Mouse (Mus musculus) cerebellum, postnatal 4 days (tissue): ENCODE results near the gene Nacc1.
"Not testable (repeated sequence)": the region's sequence is repeated elsewhere in the genome, so short reads cannot be mapped to it uniquely, and the experiment has no call there.

Source experiments
- DNase-seq, 2 experiments: peaks; one replicate each; pipeline ENCODE4 v3.0.0; 2022; ENCODE audit warnings: low spot score in 2 of 2, mixed read lengths in 1 of 2

Gene Nacc1

GRCm38 (mm10) chr8:84640617-84641294, 46.9 kb downstream of the Nacc1 start:
- no peak for DNase-seq

- DNase-seq: no peak
Observed at GRCm38 (mm10) chr8:84640010-84640588, 47.6 kb downstream of the Nacc1 start.

GRCm38 (mm10) chr8:84639162-84640009, 48.3 kb downstream of the Nacc1 start:
- peak; percentile 86 to 97 for DNase-seq

GRCm38 (mm10) chr8:84638555-84639161, 49.0 kb downstream of the Nacc1 start:
- peak in 1 of 2 experiments; percentile 56 for DNase-seq

GRCm38 (mm10) chr8:84637946-84638554, 49.6 kb downstream of the Nacc1 start:
- no peak for DNase-seq

- no peak for DNase-seq
Observed at GRCm38 (mm10) chr8:84636051-84636691, 51.5 kb downstream of the Nacc1 start.

- DNase-seq: no peak
Observed at GRCm38 (mm10) chr8:84635397-84636050, 52.1 kb downstream of the Nacc1 start.

- DNase-seq: peak in 1 of 2 experiments; percentile 83
Observed at GRCm38 (mm10) chr8:84634849-84635304, 52.8 kb downstream of the Nacc1 start.

- DNase-seq: no peak
Observed at GRCm38 (mm10) chr8:84633841-84634584, 53.6 kb downstream of the Nacc1 start.

- DNase-seq: no peak
Observed at GRCm38 (mm10) chr8:84631813-84632212, 55.8 kb downstream of the Nacc1 start.

GRCm38 (mm10) chr8:84630145-84630544, 57.5 kb downstream of the Nacc1 start:
- no peak for DNase-seq

- no peak for DNase-seq
Observed at GRCm38 (mm10) chr8:84629586-84629985, 58.1 kb downstream of the Nacc1 start.

- DNase-seq: not testable (repeated sequence)
Observed at GRCm38 (mm10) chr8:84623425-84623824, 64.2 kb downstream of the Nacc1 start.

- no peak for DNase-seq
Observed at GRCm38 (mm10) chr8:84621102-84621625, 66.5 kb downstream of the Nacc1 start.
